Mouse (Mus musculus): ENCODE results near the gene Nucb2. TPM values are rescaled to one million over a fixed set of nuclear protein-coding genes. Genes with fewer than 3 reads are reported as not detected.

The Nucb2 gene
- total RNA-seq (2014; rRNA removed) (32.6 and 36.6 TPM in 2 replicates), polyA plus RNA-seq (2015; fragmentation: Nextera tagmentation; extraction: Ambion mirVana) (38.5 and 38.8 TPM in 2 replicates)

DNA sequence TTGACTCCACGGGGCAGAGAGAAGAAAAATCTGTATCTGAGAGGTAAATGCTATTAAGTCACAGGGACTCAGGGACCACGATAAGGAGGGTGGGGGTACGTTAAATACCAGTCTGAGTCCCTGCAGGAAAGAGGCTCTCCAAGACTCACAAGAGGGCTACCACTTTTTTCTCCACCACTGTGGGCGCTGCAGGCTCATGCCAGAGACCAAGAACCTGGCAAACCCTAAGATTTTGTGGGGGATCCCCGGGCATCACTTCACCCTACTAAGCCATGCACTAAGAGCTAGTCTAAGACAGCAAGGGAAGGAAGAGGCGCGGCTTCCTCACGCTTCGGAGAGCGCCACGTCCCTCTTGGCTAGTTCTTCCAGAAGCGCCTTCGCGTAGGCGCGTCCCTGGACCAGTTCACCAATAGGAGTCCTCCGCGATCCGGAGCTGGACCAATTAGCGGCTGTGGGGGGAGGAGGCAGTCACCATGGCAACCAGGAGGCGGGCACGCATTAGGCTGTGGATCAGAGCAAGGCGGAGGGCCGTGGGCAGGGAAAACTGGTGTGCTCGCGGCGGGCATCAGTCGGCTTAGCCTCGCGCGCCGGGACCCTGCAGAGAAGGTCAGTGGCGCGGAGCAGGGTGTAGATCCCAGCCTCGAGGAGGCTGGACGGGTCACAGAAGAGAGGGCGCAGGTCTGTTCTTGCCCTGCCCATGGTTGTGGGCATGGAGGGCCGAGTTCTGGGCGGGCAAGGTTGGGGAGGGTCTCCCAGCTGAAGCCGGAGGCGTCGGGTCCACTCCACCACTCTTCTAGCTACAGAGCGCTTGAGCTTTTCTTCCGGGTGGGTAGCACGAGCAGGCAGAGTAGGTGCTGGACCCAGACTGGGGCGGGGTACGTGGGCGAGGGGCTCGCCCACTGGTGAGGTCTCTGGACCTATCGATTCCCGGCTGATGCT lies at the start of gene Nucb2:
TSS of gene Nucb2 (plus strand) at position 491 of the 939 bp plus-strand sequence.
- H3K9me3 ChIP-seq (ENCODE audit: low read length): no peaks in the 10 kb centered on the region
- ATAC-seq (peak; percentile 99), DNase-seq (peak; percentile 99)
- WGBS: 2% methylated on average over 51 of the region's 51 CpGs
- H3K9ac ChIP-seq: peak within 1 kb of the TSS; percentile 75
- no peaks in the 10 kb centered on the region for H3K36me3 ChIP-seq (ENCODE audit: insufficient read depth)
- peak within 1 kb of the TSS; percentile 72 for H3K27ac ChIP-seq (ENCODE audit: low read depth, low read length)
- H3K4me1 ChIP-seq (ENCODE audit: insufficient read depth): 0 out of 2 replicates have a peak, but pooled peaks cover 6% of the 10 kb centered on the region
- peak within 1 kb of the TSS; percentile 70 for H3K4me2 ChIP-seq (ENCODE audit: low read depth)
- H3K27me3 ChIP-seq (ENCODE audit: insufficient read depth, low read length): no peaks in the 10 kb centered on the region
- TF ChIP-seq CTCF (IDR thresholded peaks at IDR 0.05; ENCODE audit: low read depth): peak; percentile 49
- peak within 1 kb of the TSS; percentile 58 for H3K4me3 ChIP-seq (ENCODE audit: low read depth, low read length)

DNA sequence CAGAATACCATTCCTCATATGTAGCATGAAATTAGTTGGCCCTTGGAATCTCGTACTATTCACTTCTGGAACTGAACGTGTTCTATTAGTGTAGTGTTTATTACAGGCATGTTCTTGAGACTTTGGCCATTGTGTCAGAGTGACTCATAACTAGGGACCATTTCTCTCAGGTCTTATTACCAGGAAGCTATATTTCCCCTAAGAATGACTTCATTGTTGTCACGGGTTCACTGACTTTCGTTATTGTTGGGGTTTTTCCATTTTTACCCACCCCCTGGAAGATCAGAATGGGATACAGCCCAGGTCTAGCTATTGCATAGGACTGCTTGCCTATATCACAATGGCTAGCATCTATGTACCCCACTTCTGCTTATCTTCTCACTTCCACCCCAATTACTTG lies 47.2 kb upstream of the Nucb2 start:
- DNase-seq (no peak), ATAC-seq (no peak)
- H3K9ac ChIP-seq: no peak overlapping the region
- H3K4me3 ChIP-seq (ENCODE audit: low read depth, low read length): no peak overlapping the region
- WGBS: 81% methylated on average over 4 of the region's 4 CpGs
- H3K4me2 ChIP-seq (ENCODE audit: low read depth): no peak overlapping the region
- no peaks in the 10 kb centered on the region for H3K36me3 ChIP-seq (ENCODE audit: insufficient read depth)
- no peaks in the 10 kb centered on the region for H3K27me3 ChIP-seq (ENCODE audit: insufficient read depth, low read length)
- no peaks in the 10 kb centered on the region for H3K9me3 ChIP-seq (ENCODE audit: low read length)
- no peaks in the 10 kb centered on the region for H3K4me1 ChIP-seq (ENCODE audit: insufficient read depth)
- H3K27ac ChIP-seq (ENCODE audit: low read depth, low read length): no peak overlapping the region
- TF ChIP-seq CTCF (IDR thresholded peaks at IDR 0.05; ENCODE audit: low read depth): no peak

DNA sequence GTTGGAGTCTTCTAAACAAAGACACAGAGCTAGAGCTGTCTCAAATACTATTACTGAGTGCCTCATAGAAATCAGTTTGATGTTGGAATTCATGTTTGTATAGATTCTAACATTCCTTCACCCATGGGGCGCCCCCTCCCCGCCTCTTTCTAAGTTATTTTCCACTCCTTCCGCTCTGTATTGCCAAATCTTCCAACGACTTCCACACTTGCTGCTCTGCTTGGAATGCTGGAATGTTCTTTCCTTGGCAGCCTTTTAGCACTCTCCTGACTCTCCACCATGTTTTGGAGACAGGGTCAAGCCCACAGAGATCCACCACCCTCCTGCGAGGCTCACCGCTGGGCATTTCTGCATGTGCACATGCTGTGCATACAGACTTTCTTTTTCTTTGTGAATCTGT lies 46.8 kb upstream of the Nucb2 start:
- Histone ChIP-seq H3K9me3 (ENCODE audit: low read length) (no peaks in the 10 kb centered on the region), H3K4me1 (ENCODE audit: insufficient read depth) (no peaks in the 10 kb centered on the region), H3K27ac (ENCODE audit: low read depth, low read length) (no peak overlapping the region), H3K27me3 (ENCODE audit: insufficient read depth, low read length) (no peaks in the 10 kb centered on the region), H3K4me3 (ENCODE audit: low read depth, low read length) (no peak overlapping the region), H3K9ac (no peak overlapping the region), H3K36me3 (ENCODE audit: insufficient read depth) (no peaks in the 10 kb centered on the region), H3K4me2 (ENCODE audit: low read depth) (no peak overlapping the region)
- ATAC-seq (no peak), DNase-seq (no peak)
- no peak for TF ChIP-seq CTCF (IDR thresholded peaks at IDR 0.05; ENCODE audit: low read depth)
- WGBS: 81% methylated on average over 6 of the region's 6 CpGs

DNA sequence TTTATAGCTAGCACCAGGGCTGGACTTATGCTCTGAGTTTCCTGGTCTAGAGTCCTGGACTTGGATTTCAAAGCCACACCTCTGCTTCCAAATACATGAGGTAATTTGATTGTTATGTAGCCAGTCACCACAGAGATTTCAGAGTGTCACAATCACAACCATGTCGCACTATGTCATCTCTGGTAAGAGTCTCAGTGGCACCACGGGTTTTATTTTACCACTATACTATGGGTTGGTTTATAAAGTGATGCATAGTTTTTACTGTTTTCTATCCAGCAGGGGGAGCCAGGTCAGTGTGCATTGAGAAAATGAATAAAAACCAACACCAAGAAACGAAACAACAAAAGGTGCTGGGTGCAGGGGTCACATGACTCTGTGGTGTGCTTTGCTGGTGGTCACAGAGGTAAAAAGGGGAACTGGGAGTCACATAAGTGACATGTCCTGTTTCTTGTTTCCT lies 45.2 kb upstream of the Nucb2 start:
- no peak overlapping the region for H3K4me3 ChIP-seq (ENCODE audit: low read depth, low read length)
- H3K4me1 ChIP-seq (ENCODE audit: insufficient read depth): no peaks in the 10 kb centered on the region
- no peaks in the 10 kb centered on the region for H3K9me3 ChIP-seq (ENCODE audit: low read length)
- ATAC-seq (peak; percentile 42; the same call in 1 of the 2 replicates), DNase-seq (peak; percentile 51)
- H3K9ac ChIP-seq: no peak overlapping the region
- TF ChIP-seq CTCF (IDR thresholded peaks at IDR 0.05; ENCODE audit: low read depth): peak; percentile 77
- no peaks in the 10 kb centered on the region for H3K36me3 ChIP-seq (ENCODE audit: insufficient read depth)
- no peak overlapping the region for H3K27ac ChIP-seq (ENCODE audit: low read depth, low read length)
- no peaks in the 10 kb centered on the region for H3K27me3 ChIP-seq (ENCODE audit: insufficient read depth, low read length)
- no peak overlapping the region for H3K4me2 ChIP-seq (ENCODE audit: low read depth)
- 32% methylated on average over 3 of the region's 3 CpGs for WGBS

DNA sequence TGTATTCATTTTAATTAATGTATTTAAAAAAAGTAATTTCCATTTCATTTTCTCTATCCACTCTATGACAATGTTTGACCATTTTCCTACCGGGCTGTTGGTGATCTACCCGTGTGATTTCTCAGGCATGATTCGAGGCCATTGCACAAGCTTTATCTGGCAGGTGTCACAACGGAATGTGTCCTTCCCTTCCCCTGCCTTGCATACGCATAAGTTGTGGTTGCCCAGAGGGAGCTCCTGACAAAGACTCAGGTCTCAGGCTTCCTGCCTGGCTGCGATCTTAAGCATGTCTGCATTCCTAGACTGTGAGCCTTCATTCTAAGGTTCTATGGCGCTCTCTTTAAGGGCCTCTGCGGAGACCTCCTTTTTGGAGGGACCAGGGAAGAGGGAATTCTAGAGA lies 42.1 kb upstream of the Nucb2 start:
- 60% methylated on average over 8 of the region's 8 CpGs for WGBS
- ATAC-seq: no peak
- no peaks in the 10 kb centered on the region for H3K36me3 ChIP-seq (ENCODE audit: insufficient read depth)

DNA sequence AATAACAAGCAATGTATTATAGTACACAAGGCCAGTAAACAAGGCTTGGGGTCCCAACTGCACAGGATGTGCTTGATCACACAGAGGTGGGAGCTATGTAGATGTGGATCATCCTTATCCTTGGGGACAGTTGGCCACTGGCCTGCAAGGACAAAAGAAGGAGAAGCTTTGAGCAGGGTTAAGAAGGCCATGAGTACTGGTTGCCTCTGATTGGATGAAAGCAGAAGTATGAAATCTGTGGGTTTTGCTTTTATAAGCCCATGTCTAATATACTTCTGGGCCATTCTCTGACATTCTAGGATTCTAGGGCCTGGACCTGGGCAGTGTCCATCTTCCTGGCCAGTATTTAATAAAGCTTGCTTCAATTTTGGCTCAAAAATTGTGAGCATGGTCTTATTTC lies 28.3 kb upstream of the Nucb2 start:
- no peaks in the 10 kb centered on the region for H3K27me3 ChIP-seq (ENCODE audit: insufficient read depth, low read length)
- no peaks in the 10 kb centered on the region for H3K36me3 ChIP-seq (ENCODE audit: insufficient read depth)
- DNase-seq (no peak), ATAC-seq (no peak)
- H3K4me2 ChIP-seq (ENCODE audit: low read depth): no peak overlapping the region
- no peaks in the 10 kb centered on the region for H3K9me3 ChIP-seq (ENCODE audit: low read length)
- H3K27ac ChIP-seq (ENCODE audit: low read depth, low read length): no peak overlapping the region
- no peak for TF ChIP-seq CTCF (IDR thresholded peaks at IDR 0.05; ENCODE audit: low read depth)
- H3K9ac ChIP-seq: no peak overlapping the region
- no peak overlapping the region for H3K4me3 ChIP-seq (ENCODE audit: low read depth, low read length)
- H3K4me1 ChIP-seq (ENCODE audit: insufficient read depth): no peaks in the 10 kb centered on the region

More for the DNA sequence above, 42.1 kb upstream of the Nucb2 start:
- Histone ChIP-seq H3K27ac (ENCODE audit: low read depth, low read length) (no peak overlapping the region), H3K9ac (no peak overlapping the region), H3K4me2 (ENCODE audit: low read depth) (no peak overlapping the region), H3K27me3 (ENCODE audit: insufficient read depth, low read length) (no peaks in the 10 kb centered on the region), H3K4me3 (ENCODE audit: low read depth, low read length) (no peak overlapping the region), H3K4me1 (ENCODE audit: insufficient read depth) (no peaks in the 10 kb centered on the region), H3K9me3 (ENCODE audit: low read length) (no peaks in the 10 kb centered on the region)
- DNase-seq: no peak
- TF ChIP-seq CTCF (IDR thresholded peaks at IDR 0.05; ENCODE audit: low read depth): no peak

DNA sequence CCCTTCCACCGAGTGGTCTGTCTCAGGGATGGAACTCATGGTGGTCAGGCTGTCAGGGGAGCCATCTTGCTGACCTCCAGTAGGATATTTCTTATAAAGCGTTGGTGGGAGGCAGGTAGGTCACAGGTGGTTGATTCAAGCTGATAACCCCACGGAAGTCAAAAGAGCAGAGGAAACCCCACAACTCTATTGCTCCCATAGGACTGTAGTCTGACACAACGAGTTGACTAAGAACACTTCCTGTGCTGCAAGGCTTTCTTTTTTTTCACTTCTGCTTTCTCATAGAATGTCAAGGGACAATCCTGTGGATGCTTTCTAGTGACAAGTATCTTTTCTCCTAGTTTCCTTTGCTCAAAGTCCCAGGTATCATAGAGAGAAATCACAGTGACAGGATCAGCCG lies 27.9 kb upstream of the Nucb2 start:
- TF ChIP-seq CTCF (IDR thresholded peaks at IDR 0.05; ENCODE audit: low read depth): no peak
- H3K27me3 ChIP-seq (ENCODE audit: insufficient read depth, low read length): no peaks in the 10 kb centered on the region
- H3K4me2 ChIP-seq (ENCODE audit: low read depth): no peak overlapping the region
- H3K9me3 ChIP-seq (ENCODE audit: low read length): no peaks in the 10 kb centered on the region
- H3K27ac ChIP-seq (ENCODE audit: low read depth, low read length): no peak overlapping the region
- no peak for DNase-seq
- no peak overlapping the region for H3K9ac ChIP-seq
- ATAC-seq: no peak
- H3K4me3 ChIP-seq (ENCODE audit: low read depth, low read length): no peak overlapping the region
- H3K4me1 ChIP-seq (ENCODE audit: insufficient read depth): no peaks in the 10 kb centered on the region
- no peaks in the 10 kb centered on the region for H3K36me3 ChIP-seq (ENCODE audit: insufficient read depth)
- WGBS: 92% methylated on average over 5 of the region's 5 CpGs

All from forebrain, postnatal 0 days (tissue).